Mouse (Mus musculus): ENCODE measurements around the gene Cux1.

The Cux1 gene

GRCm38 (mm10) chr5:136429647-136430046 lies 137.6 kb downstream of the Cux1 start:
- CTCF ChIA-PET = no interaction called here

- CTCF ChIA-PET = interaction anchor here (1.0 kb wide), 1 partner anchor 10 kb away, joined by 13 read pairs; no protein-coding TSS in a partner anchor
These were observed 138.7 kb downstream of the Cux1 start for GRCm38 (mm10) chr5:136428498-136429060.

- CTCF ChIA-PET = no interaction called here
These were observed 139.4 kb downstream of the Cux1 start for GRCm38 (mm10) chr5:136427772-136428497.

GRCm38 (mm10) chr5:136427121-136427771 lies 140.0 kb downstream of the Cux1 start:
- CTCF ChIA-PET = no interaction called here

- CTCF ChIA-PET = no interaction called here
These were observed 144.3 kb downstream of the Cux1 start for GRCm38 (mm10) chr5:136422948-136423347.

GRCm38 (mm10) chr5:136421885-136422284 lies 145.4 kb downstream of the Cux1 start:
- CTCF ChIA-PET = no interaction called here

GRCm38 (mm10) chr5:136421316-136421715 lies 146.0 kb downstream of the Cux1 start:
- CTCF ChIA-PET = interaction anchor here (0.5 kb wide), 1 partner anchor 42 kb away, joined by 4 read pairs; no protein-coding TSS in a partner anchor

GRCm38 (mm10) chr5:136420342-136420741 lies 146.9 kb downstream of the Cux1 start:
- CTCF ChIA-PET = no interaction called here

GRCm38 (mm10) chr5:136417891-136418290 lies 149.4 kb downstream of the Cux1 start:
- CTCF ChIA-PET = no interaction called here

- CTCF ChIA-PET = interaction anchor here (0.7 to 1.2 kb wide), 2 partner anchors 17 to 33 kb away, joined by 6 to 18 read pairs; no protein-coding TSS in a partner anchor
These were observed 152.8 kb downstream of the Cux1 start for GRCm38 (mm10) chr5:136414479-136414878.

- CTCF ChIA-PET = interaction anchor here (0.5 kb wide), 1 partner anchor 29 kb away, joined by 4 read pairs; no protein-coding TSS in a partner anchor
These were observed 156.6 kb downstream of the Cux1 start for GRCm38 (mm10) chr5:136410681-136411181.

- CTCF ChIA-PET = no interaction called here
These were observed 160.9 kb downstream of the Cux1 start for GRCm38 (mm10) chr5:136406357-136406756.

- CTCF ChIA-PET = interaction anchor here (0.5 to 0.6 kb wide), 2 partner anchors 11 to 139 kb away, joined by 3 to 13 read pairs; no protein-coding TSS in a partner anchor
These were observed 163.7 kb downstream of the Cux1 start for GRCm38 (mm10) chr5:136403565-136403961.

- CTCF ChIA-PET = interaction anchor here (0.5 to 0.7 kb wide), 2 partner anchors 24 to 139 kb away, joined by 5 to 13 read pairs; no protein-coding TSS in a partner anchor
These were observed 164.4 kb downstream of the Cux1 start for GRCm38 (mm10) chr5:136402622-136403564.

- CTCF ChIA-PET = no interaction called here
These were observed 168.6 kb downstream of the Cux1 start for GRCm38 (mm10) chr5:136398706-136399105.

GRCm38 (mm10) chr5:136396699-136397098 lies 170.6 kb downstream of the Cux1 start:
- CTCF ChIA-PET = interaction anchor here (0.5 kb wide), 1 partner anchor 153 kb away, joined by 5 read pairs; no protein-coding TSS in a partner anchor

GRCm38 (mm10) chr5:136396256-136396655 lies 171.0 kb downstream of the Cux1 start:
- CTCF ChIA-PET = interaction anchor here (0.5 kb wide), 1 partner anchor 153 kb away, joined by 5 read pairs; no protein-coding TSS in a partner anchor

GRCm38 (mm10) chr5:136395600-136396195 lies 171.6 kb downstream of the Cux1 start:
- CTCF ChIA-PET = no interaction called here

- CTCF ChIA-PET = interaction anchor here (0.7 kb wide), 1 partner anchor 334 kb away, joined by 3 read pairs; no protein-coding TSS in a partner anchor
These were observed 172.6 kb downstream of the Cux1 start for GRCm38 (mm10) chr5:136394517-136395212.

GRCm38 (mm10) chr5:136393621-136394020 lies 173.7 kb downstream of the Cux1 start:
- CTCF ChIA-PET = no interaction called here

All from spleen, embryonic (tissue).